Mouse (Mus musculus) neutrophil, adult 5-6 weeks (primary cell): ENCODE data around the gene Rundc1. TPM values are rescaled to one million over a fixed set of nuclear protein-coding genes. Genes with fewer than 3 reads are reported as not detected.
"Not testable (repeated sequence)": the region's sequence is repeated elsewhere in the genome, so short reads cannot be mapped to it uniquely, and the experiment has no call there.

Source experiments
- ATAC-seq: fragments of 151-379, 151-347 bp; 2 replicates; pipeline ENCODE4 v1.8.0; 2017; ENCODE audit warnings: mild to moderate bottlenecking, moderate TSS enrichment; ENCODE audit not compliant: insufficient number of reproducible peaks, poor library complexity, low FRiP score, severe bottlenecking; ENCODE audit errors: extremely low read depth
- total RNA-seq: library from RNA; stranded (forward); fragments of 200-1000 nt; gene quantifications from 2 replicates; pipeline ENCODE4 v1.2.3, GENCODE M21; 2017

Gene Rundc1
- 10.0 and 12.0 TPM in 2 replicates for total RNA-seq

GRCm38 (mm10) chr11:101424925-101425813, at the start of gene Rundc1, which contains the start of gene Ptges3l:
Rundc1 (plus strand) TSS chr11:101425085.
Ptges3l (minus strand) TSS chr11:101425333.
- ATAC-seq, result peak; percentile 96

DNA sequence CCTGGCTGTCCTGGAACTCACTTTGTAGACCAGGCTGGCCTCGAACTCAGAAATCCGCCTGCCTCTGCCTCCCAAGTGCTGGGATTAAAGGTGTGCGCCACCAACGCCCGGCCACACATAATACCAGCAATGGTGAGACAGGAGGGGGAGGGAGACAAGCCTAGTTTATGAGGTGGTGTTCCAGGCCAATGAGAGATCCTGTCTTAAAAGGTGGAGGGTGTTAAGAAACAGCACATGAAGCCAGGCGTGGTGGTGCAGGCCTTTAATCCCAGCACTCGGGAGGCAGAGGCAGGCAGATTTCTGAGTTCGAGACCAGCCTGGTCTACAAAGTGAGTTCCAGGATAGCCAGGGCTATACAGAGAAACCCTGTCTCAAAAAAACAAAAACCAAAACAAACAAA, 46.7 kb upstream of the Rundc1 start:
- ATAC-seq, result not testable (repeated sequence)

DNA sequence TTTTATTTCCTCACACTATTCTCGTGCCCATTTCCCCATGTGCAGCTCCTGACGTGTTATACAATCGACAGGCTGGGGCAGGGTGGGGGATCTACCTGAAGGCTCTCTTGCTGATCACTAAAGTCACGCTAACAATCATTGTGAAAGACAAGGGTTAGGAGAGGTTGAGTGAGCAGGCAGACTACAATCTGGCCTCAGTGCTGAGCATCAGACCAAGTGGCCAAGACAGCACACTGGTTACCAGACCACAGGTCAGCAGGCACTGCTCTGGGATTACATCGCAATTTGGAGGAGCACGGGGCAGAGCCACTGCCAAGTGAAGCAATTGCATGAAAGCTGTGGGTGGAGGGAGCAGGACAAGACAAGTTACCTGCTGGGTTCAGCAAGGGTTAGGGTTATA, 46.0 kb upstream of the Rundc1 start:
- no peak for ATAC-seq

GRCm38 (mm10) chr11:101381817-101382216, 43.1 kb upstream of the Rundc1 start:
- no peak for ATAC-seq

GRCm38 (mm10) chr11:101395110-101395509, 29.8 kb upstream of the Rundc1 start:
- no peak for ATAC-seq

- no peak for ATAC-seq
These were observed 9.6 kb upstream of the Rundc1 start for GRCm38 (mm10) chr11:101415306-101415705.

- ATAC-seq, result no peak
These were observed 8.3 kb upstream of the Rundc1 start for GRCm38 (mm10) chr11:101416433-101417100.

GRCm38 (mm10) chr11:101417101-101417855, 7.6 kb upstream of the Rundc1 start, which contains the start of gene Aarsd1:
Aarsd1 (minus strand) TSS chr11:101417615.
- ATAC-seq, result peak; percentile 71

DNA sequence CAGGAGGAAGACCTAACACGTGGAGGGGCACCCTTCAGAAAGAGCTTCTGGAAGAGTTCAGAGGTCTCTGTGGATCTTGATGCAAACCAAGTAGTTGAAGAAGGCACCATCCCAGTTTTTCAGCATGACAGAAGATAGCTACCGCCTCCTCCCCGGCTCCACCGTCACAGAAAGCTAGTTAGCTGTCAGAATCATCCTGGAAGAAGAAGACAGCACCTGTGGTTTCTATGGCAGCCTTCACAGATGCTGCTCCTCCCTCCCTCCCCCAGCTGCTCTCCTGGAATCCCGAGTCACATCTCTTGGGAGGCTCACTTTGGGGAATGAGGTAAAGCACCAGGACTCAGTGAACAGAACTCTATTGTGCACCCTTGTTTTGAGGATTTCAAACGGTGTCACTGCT, 5.9 kb upstream of the Rundc1 start:
- ATAC-seq, result no peak

DNA sequence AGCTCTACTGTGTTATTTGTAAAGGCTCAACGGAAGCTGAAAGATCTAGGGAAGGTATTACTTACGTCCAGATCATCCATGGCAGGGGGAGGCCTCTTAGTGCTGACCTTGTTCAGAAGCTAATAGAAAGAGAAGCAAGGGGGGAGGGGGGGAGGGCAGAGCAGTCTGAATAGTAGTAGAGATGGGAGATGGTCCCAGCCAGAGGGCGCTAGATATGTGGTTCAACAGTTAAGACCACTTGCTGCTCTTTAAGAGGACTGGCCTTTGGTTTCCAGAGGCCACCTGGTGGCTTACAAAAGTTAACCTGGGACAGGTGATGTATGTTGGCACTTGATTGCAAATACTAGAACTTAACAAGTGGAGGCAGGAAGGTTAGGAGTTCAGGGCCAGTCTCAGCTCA, 5.3 kb upstream of the Rundc1 start:
- ATAC-seq, result no peak

DNA sequence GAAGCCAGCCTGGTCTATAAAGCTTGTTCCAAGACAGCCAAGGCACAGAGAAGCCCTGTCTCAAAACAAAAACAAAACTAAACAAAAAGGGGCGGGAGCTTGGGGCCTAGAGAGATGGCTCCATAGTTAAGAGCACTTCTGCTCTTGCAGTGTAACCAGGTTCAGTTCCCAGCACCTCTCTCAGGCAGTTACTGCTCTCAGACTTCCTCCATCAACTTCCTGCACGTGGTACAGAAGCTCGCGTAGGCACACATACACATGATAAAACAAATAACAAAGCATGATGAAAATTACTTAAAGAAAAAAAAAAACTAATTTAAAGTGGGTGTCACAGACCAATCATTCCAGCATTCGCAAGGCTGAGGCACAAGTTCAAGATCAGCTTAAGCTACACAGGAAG, 4.7 kb upstream of the Rundc1 start:
- ATAC-seq, result no peak

GRCm38 (mm10) chr11:101424105-101424851, 607 bp upstream of the Rundc1 start, which contains the start of gene Gm27029:
Gm27029 (minus strand) TSS chr11:101424796.
- no peak for ATAC-seq

- ATAC-seq, result no peak
These were observed 1.3 kb downstream of the Rundc1 start for GRCm38 (mm10) chr11:101426165-101426564.

- no peak for ATAC-seq
These were observed 6.4 kb downstream of the Rundc1 start for GRCm38 (mm10) chr11:101431327-101431726.

DNA sequence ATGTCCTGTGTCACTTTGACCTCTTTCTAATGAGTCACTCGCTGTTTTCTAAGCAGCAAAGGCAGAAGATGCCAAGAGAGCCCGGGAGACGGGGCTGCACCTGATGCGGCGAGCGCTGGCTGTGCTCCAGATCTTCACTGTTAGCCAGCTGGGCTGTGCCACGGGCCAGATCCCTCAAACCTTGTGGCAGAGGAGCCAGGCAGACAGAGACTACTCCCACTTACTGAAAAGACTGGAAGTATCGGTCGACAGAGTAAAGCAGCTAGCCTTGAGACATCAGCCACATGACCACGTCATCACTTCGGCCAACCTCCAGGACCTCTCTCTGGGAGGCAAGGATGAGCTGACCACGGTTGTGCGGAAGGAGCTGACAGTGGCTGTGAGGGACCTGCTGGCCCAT, 8.5 kb downstream of the Rundc1 start:
- no peak for ATAC-seq

- ATAC-seq, result no peak
These were observed 10.9 kb downstream of the Rundc1 start for GRCm38 (mm10) chr11:101435831-101436230.

DNA sequence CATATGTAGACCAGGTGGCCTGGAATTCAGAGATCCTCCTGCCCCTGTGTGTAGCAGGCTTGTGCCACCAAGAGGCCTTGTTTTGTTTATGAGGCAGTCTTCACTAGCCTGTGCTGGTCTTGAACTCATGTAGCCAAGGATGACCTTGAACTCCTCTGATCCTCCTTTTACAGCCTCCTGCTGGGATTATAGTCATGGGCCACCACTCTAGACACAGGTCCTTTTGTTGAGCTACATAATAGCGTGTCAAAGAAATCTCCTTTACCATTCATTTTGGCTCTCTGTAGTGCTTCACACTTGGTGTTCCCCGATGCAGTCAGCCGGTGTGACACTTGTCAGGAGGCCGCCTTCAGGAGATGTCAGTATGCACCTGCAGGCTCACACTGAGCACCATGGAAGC, 12.0 kb downstream of the Rundc1 start:
- ATAC-seq, result no peak

DNA sequence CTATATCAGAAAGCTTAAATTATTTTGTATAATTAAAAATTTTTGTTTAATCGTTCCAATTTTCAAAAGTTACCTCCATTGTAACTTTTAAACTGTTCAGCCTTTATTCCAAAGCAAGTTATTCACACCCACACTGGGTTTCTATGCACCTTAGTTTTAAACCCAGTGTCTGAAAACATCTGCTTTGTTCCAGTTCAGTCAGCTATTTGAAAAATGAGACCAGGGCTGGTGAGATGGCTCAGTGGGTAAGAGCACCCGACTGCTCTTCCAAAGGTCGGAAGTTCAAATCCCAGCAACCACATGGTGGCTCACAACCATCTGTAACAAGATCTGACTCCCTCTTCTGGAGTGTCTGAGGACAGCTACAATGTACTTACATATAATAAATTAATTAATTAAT, 13.1 kb downstream of the Rundc1 start:
- not testable (repeated sequence) for ATAC-seq
